Mouse (Mus musculus) heart, adult 18-20 months (tissue): ENCODE measurements at regions not wholly inside any gene's neighbourhood (a gene's known extent, or its start where the extent isn't known, plus 50 kb on each side); places are given as distances from the start of the nearest gene placed in this dataset.
"Not testable (repeated sequence)": the region's sequence is repeated elsewhere in the genome, so short reads cannot be mapped to it uniquely, and the experiment has no call there.

ENCODE experiments used
- DNase-seq, 2 experiments: peaks; one replicate each; pipeline ENCODE4 v3.0.0; 2021 to 2022; ENCODE audit warnings: mixed read lengths in 1 of 2

- DNase-seq = no peak
Measured at GRCm38 (mm10) chr14:89642836-89643235, 1171.6 kb upstream of the Pcdh20 start.

- no peak for DNase-seq
Measured at GRCm38 (mm10) chr14:89639322-89639721, 1168.1 kb upstream of the Pcdh20 start.

- no peak for DNase-seq
Measured at GRCm38 (mm10) chr14:89636689-89637088, 1165.5 kb upstream of the Pcdh20 start.

- no peak for DNase-seq
Measured at GRCm38 (mm10) chr14:89634559-89635124, 1163.4 kb upstream of the Pcdh20 start.

GRCm38 (mm10) chr14:89633654-89634053 is 1162.5 kb upstream of the Pcdh20 start:
- no peak for DNase-seq

GRCm38 (mm10) chr14:89610670-89611069 is 1139.5 kb upstream of the Pcdh20 start:
- peak in 1 of 2 experiments; percentile 2 for DNase-seq

GRCm38 (mm10) chr14:89609666-89610448 is 1138.7 kb upstream of the Pcdh20 start:
- DNase-seq = not testable (repeated sequence)

- DNase-seq = no peak
Measured at GRCm38 (mm10) chr14:89607550-89607949, 1136.4 kb upstream of the Pcdh20 start.

GRCm38 (mm10) chr14:89597812-89598211 is 1126.6 kb upstream of the Pcdh20 start:
- DNase-seq = no peak

- DNase-seq = no peak
Measured at GRCm38 (mm10) chr14:89573576-89573975, 1102.4 kb upstream of the Pcdh20 start.

- DNase-seq = no peak
Measured at GRCm38 (mm10) chr14:89571703-89572102, 1100.5 kb upstream of the Pcdh20 start.

- DNase-seq = no peak
Measured at GRCm38 (mm10) chr14:89559822-89560477, 1088.8 kb upstream of the Pcdh20 start.

GRCm38 (mm10) chr14:89557334-89557733 is 1086.1 kb upstream of the Pcdh20 start:
- no peak for DNase-seq

GRCm38 (mm10) chr14:89556245-89556644 is 1085.0 kb upstream of the Pcdh20 start:
- DNase-seq = no peak

GRCm38 (mm10) chr14:89554127-89554526 is 1082.9 kb upstream of the Pcdh20 start:
- no peak for DNase-seq
